ENCODE assay signal across 8 mouse cellular contexts in genomic region chr13:38162668-38163067, GRCm38 (mm10). TPM values are rescaled to one million over a fixed set of nuclear protein-coding genes. Genes with fewer than 3 reads are reported as not detected.
DNase-seq lines count a peak whose midpoint lies in the region; ATAC-seq and TF ChIP-seq lines count a peak whose summit lies in the region.

No protein-coding gene starts in this region.

- H3K9me3 ChIP-seq in kidney, embryonic 16.5 days (ENCODE audit: low read length) = no peaks in the 10 kb centered on the region
- H3K9me3 ChIP-seq in kidney, embryonic 14.5 days (ENCODE audit: control insufficient read depth, low read length) = no peaks in the 10 kb centered on the region
- no peaks in the 10 kb centered on the region for H3K9me3 ChIP-seq in heart, embryonic 16.5 days (replicated peaks; ENCODE audit: control insufficient read depth, low read length)

- no peak for TF ChIP-seq POLR2A in bone marrow, adult 2 months (IDR thresholded peaks at IDR 0.05; ENCODE audit: borderline replicate concordance, control insufficient read depth, low read depth, low read length)

- no peak overlapping the region for H3K9ac ChIP-seq in kidney, embryonic 16.5 days (replicated peaks; ENCODE audit: low read length)
- H3K9ac ChIP-seq in kidney, embryonic 14.5 days (ENCODE audit: low read depth, low read length) = no peak overlapping the region
- peak overlapping the region; percentile 58 for H3K9ac ChIP-seq in heart, embryonic 16.5 days (ENCODE audit: low read length)

- WGBS in kidney, embryonic 16.5 days = 47% methylated on average over 11 of the region's 11 CpGs
- 52% methylated on average over 11 of the region's 11 CpGs for WGBS in kidney, embryonic 14.5 days
- WGBS in bone marrow, adult 2 months = 31% methylated on average over 11 of the region's 11 CpGs
- 16% methylated on average over 11 of the region's 11 CpGs for WGBS in heart, embryonic 16.5 days

- H3K36me3 ChIP-seq in kidney, embryonic 16.5 days (ENCODE audit: insufficient read depth, low read length) = no peaks in the 10 kb centered on the region; the same call in 1 of the 2 replicates
- no peaks in the 10 kb centered on the region for H3K36me3 ChIP-seq in kidney, embryonic 14.5 days (ENCODE audit: control insufficient read depth, insufficient read depth, low read length)
- peaks cover 12% of the 10 kb centered on the region; the same call in 1 of the 2 replicates for H3K36me3 ChIP-seq in heart, embryonic 16.5 days (ENCODE audit: control insufficient read depth, insufficient read depth)

- 0 out of 2 replicates have a peak overlapping the region, but pooled peaks have one; percentile 18 for H3K27ac ChIP-seq in kidney, embryonic 16.5 days (ENCODE audit: low read length)
- H3K27ac ChIP-seq in kidney, embryonic 14.5 days (ENCODE audit: low read depth, low read length) = no peak overlapping the region
- H3K27ac ChIP-seq in bone marrow, adult 2 months (ENCODE audit: control insufficient read depth, insufficient read depth, low read depth, low read length, poor library complexity) = no peak overlapping the region
- H3K27ac ChIP-seq in heart, embryonic 16.5 days (ENCODE audit: low read length) = peak overlapping the region; percentile 97

- H3K4me1 ChIP-seq in kidney, embryonic 16.5 days (ENCODE audit: insufficient read depth, low read length) = no peaks in the 10 kb centered on the region
- H3K4me1 ChIP-seq in kidney, embryonic 14.5 days (ENCODE audit: control insufficient read depth, insufficient read depth, low read length) = no peaks in the 10 kb centered on the region
- peaks cover 1% of the 10 kb centered on the region; the same call in 1 of the 2 replicates for H3K4me1 ChIP-seq in bone marrow, adult 2 months (ENCODE audit: control insufficient read depth, insufficient read depth, low read length)
- H3K4me1 ChIP-seq in heart, embryonic 16.5 days (ENCODE audit: control insufficient read depth, insufficient read depth, low read length) = peaks cover 51% of the 10 kb centered on the region

- no peak for TF ChIP-seq CTCF in bone marrow, adult 2 months (IDR thresholded peaks at IDR 0.05; ENCODE audit: control insufficient read depth, insufficient read depth, low read length)

- H3K4me2 ChIP-seq in kidney, embryonic 16.5 days (replicated peaks; ENCODE audit: low read depth, low read length) = no peak overlapping the region
- no peak overlapping the region for H3K4me2 ChIP-seq in kidney, embryonic 14.5 days (replicated peaks; ENCODE audit: low read depth, low read length)
- H3K4me2 ChIP-seq in heart, embryonic 16.5 days (ENCODE audit: low read depth, low read length) = peak overlapping the region; percentile 42

- peak; percentile 63; the same call in 1 of the 2 replicates for ATAC-seq in kidney, embryonic 16.5 days (ENCODE audit: low FRiP score, low TSS enrichment)
- ATAC-seq in kidney, embryonic 14.5 days (ENCODE audit: low FRiP score, low TSS enrichment) = no peak
- peak; percentile 95 for ATAC-seq in heart, embryonic 16.5 days (replicated peaks; ENCODE audit: extremely low read depth, insufficient read depth, low FRiP score)

- no peak overlapping the region for H3K4me3 ChIP-seq in kidney, embryonic 16.5 days (ENCODE audit: low read length)
- no peak overlapping the region for H3K4me3 ChIP-seq in kidney, embryonic 14.5 days (ENCODE audit: low read length)
- peak overlapping the region; percentile 14 for H3K4me3 ChIP-seq in bone marrow, adult 2 months (replicated peaks; ENCODE audit: control insufficient read depth, low read depth, low read length)
- no peak overlapping the region for H3K4me3 ChIP-seq in heart, embryonic 16.5 days (ENCODE audit: low read length)

- peak; percentile 19 for DNase-seq in 3134 (ENCODE audit: extremely low read depth, insufficient read length, low spot score)
- DNase-seq in right cerebral cortex, postnatal 14 days = peak; percentile 46
- DNase-seq in T-cell, adult 2 months (ENCODE audit: low spot score) = no peak
- DNase-seq in natural killer cell, adult 2 months (ENCODE audit: low spot score in 2 of 2) = no peak

- no peaks in the 10 kb centered on the region for H3K27me3 ChIP-seq in kidney, embryonic 16.5 days (ENCODE audit: insufficient read depth, low read length)
- H3K27me3 ChIP-seq in kidney, embryonic 14.5 days (ENCODE audit: control insufficient read depth, insufficient read depth, low read length) = no peaks in the 10 kb centered on the region
- no peaks in the 10 kb centered on the region for H3K27me3 ChIP-seq in heart, embryonic 16.5 days (ENCODE audit: control insufficient read depth, insufficient read depth, low read length)

RNA-seq across cellular contexts. Expression of gene Dsp, which starts 11.6 kb away (rescaled TPM):
- 5.3 TPM in 2 replicates for polyA plus RNA-seq in kidney, embryonic 16.5 days (2015; fragmentation: Nextera tagmentation; extraction: Ambion mirVana)
- 4.5 and 8.8 TPM in 2 replicates for polyA plus RNA-seq in kidney, embryonic 14.5 days (2014; fragmentation: Nextera tagmentation; extraction: Ambion mirVana)
- 0.25 TPM in 1 of 2 replicates, not detected in the other for polyA plus RNA-seq in bone marrow, adult 2 months (2011; ENCODE audit: insufficient read depth, insufficient read length, low replicate concordance, missing spikeins)
- polyA plus RNA-seq in heart, embryonic 16.5 days (2015; fragmentation: Nextera tagmentation; extraction: Ambion mirVana) = 40.0 and 44.1 TPM in 2 replicates

RNA-seq across cellular contexts. Expression of gene Snrnp48, which starts 42.1 kb away (rescaled TPM):
- 32.3 and 37.3 TPM in 2 replicates for polyA plus RNA-seq in kidney, embryonic 16.5 days (2015; fragmentation: Nextera tagmentation; extraction: Ambion mirVana)
- 44.0 and 55.2 TPM in 2 replicates for polyA plus RNA-seq in kidney, embryonic 14.5 days (2014; fragmentation: Nextera tagmentation; extraction: Ambion mirVana)
- 27.3 and 65.1 TPM in 2 replicates for polyA plus RNA-seq in bone marrow, adult 2 months (2011; ENCODE audit: insufficient read depth, insufficient read length, low replicate concordance, missing spikeins)
- polyA plus RNA-seq in heart, embryonic 16.5 days (2015; fragmentation: Nextera tagmentation; extraction: Ambion mirVana) = 23.4 and 25.2 TPM in 2 replicates

Comparison
In these comparisons a context has a peak if more than half of its experiments do, and no peak if none do; other contexts are left out.
1. H3K27ac ChIP-seq: peak in kidney, embryonic 16.5 days (single experiment) and heart, embryonic 16.5 days (single experiment); none in kidney, embryonic 14.5 days (single experiment) and bone marrow, adult 2 months (single experiment).
2. DNase-seq: peak in 3134 (single experiment) and right cerebral cortex, postnatal 14 days (single experiment); none in T-cell, adult 2 months (single experiment) and natural killer cell, adult 2 months (0 of 2).